Mouse (Mus musculus): ENCODE data around the gene 1700057G04Rik.

1700057G04Rik gene

DNA sequence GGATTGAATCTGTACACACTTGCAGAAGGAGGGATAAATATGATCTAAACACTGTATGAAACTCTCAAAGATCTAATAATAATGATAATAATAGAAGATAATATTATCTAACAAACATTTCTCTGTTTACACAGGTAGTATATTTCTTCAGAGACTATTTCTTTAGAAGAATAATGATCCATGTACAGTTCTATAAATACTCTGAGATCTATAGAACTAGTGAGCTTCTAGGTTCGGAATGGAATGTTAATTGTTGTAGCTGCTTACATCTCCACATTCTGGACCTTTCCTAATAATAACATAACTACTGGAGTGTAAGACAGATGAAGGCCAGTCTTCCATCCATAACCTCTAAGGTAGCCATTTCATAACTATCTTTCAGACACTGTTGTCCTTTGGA lies at the start of gene 1700057G04Rik:
Gene 1700057G04Rik (plus strand): TSS at position 301 of the 400 bp plus-strand sequence.
- DNase-seq, result no peak

DNA sequence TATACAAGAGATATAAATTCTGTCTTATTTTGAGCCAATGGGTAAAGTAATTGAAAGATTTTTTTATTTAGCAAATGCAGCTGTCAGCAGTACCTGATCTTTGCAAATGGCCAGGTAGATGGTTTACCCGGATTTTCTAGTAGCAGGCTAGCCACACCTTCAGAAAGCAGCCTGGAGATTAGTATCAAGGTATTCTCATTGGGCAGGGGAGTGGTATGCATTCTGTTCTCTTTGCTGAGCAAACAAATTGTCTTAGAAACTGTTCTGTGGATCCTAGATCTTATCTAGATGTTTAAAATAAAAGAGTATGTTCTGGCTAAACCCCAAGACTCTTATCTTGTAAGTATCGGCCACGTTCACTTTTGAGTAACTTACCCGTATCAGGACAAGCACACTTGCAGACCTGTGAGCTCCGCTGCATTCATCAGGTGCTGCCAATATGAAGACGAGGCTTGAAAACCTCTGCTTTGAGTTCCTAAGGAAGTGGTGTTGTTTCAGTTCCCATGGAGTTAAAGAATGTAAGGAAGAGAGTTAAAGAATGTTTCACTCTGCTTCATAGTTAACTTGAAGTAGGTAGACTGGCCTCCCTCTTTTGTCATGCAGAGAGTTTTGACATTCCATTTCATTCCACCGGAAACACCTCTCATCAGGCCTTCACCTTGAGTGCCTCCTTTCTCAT lies 48.6 kb upstream of the 1700057G04Rik start:
- DNase-seq, result no peak

DNA sequence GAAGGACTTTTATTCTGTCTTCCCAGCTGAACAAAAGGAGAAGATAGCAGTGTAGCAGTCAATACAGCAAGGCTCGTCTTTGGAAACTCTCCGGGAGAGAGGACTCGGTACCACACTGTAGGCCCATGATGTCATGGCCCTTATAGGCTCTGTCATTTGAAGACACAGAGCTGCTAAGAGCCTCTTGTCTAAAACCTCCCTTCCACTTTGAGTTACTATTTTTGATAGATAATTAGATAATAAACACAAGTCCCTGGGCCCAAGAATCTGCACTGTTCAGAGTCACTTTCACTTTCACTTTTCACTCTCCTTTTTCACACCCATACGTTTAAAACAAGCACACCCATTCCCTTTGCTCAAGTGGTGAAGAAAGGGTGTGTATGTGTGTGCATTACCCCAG lies 43.5 kb upstream of the 1700057G04Rik start:
- no peak for DNase-seq

DNA sequence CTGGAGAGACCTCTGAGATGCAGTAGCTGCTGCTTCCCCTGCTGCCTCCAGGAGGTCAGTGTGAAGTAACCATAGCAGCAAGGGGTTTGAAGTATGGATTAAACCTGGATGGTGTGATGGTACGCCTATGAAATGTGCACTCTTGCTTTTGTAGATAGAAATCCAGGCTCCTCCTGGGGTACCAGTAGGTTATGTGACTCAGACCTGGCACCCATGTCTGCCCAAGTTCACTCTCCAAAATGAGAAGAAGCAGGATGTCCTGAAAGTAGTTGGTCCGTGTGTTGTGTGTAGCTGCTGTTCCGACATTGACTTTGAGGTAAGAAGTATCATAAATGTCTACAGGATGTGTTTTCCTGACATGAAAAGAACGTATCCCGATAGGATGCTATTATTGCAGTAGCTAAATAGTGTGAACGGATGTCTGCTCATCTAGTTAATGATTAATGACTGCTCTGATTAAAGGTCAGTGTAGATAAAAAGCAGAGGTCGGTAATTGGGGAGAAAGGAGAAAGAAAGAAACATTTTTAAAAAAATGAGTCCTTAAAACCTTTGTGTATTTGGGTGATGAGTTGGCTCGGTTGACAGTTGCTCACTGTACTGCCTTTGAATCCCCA lies 42.5 kb upstream of the 1700057G04Rik start:
- no peak for DNase-seq

DNA sequence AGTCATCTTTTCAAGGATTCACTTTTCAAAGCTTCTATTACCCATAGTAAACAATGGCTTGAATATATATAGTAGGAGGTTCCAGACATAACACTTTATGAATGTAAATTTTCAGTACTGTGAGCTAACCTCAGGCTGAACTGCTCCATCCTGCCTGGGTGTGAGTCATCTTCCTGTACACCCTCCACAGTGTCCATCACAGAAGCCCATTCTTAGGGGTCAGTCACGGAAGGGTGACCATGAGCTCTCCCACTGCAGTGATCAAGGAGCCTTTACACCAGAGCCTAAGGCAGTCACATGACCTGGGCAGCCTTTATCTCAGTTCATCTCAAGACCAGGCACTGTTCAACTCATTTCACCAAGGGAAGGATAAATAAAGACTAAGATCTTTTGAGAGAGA lies 41.4 kb upstream of the 1700057G04Rik start:
- DNase-seq, result no peak

DNA sequence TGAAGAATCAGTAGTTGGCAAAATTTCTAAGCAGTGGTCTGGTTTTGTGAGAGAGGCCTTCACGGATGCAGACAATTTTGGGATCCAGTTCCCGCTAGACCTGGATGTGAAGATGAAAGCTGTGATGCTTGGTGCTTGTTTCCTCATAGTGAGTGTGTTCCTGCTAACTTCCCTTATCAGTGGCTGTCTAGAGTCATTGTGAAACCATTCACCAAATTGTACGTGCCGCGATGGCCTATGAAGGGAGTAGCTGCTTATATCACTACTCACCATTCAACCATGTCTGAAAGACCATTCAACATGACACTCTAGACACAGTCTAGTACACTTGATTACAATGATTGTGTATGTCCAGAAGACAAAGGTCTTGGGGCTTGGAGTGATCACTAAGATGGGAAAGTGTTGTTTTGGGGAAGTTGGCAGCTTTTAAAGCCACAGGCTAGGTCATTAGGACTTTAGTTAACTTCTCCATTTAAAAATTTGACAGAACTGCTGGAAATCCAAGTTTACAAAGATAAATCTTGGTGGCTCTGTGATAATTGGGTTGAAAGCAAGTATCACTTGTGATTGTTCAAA lies 39.3 kb upstream of the 1700057G04Rik start:
- no peak for DNase-seq

DNA sequence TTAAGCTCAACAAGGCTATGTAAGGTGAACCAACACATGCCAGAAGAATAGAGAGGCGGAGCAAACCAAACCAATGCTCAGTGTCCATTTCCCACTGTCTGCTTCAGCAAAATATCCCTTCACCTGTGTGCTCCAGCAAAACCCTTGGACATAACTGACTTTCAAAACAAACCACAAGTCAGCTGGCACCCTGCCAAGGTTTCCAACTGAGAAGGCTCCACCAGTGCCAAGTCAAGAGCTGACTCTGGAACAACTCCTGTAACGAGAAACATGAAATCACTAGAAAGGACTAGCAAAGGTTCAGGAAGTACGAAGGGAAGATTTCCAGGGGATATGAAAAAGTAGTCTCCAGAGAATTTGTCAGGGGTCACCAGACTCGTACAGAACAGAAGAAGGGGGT lies 38.2 kb upstream of the 1700057G04Rik start:
- DNase-seq, result peak; percentile 44

DNA sequence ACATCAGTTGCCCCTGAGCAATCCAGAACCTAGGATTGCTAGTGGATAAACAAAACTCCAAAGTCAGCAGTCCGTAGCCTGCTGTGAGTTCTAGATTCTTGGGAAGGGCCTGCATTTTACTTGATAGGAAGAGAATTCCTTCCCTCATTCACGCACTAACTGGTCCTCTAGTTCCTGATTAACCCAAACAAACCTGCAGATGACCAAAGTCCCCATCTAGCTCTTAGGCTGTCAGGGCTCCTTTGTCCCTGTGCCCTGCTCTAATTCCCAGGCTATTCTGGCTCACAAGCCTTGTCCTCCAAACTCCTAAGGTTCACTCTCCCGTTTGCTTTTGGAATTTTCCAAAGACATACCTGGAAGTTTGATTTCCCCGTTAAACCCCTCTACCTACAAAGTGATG lies 36.5 kb upstream of the 1700057G04Rik start:
- DNase-seq, result no peak

DNA sequence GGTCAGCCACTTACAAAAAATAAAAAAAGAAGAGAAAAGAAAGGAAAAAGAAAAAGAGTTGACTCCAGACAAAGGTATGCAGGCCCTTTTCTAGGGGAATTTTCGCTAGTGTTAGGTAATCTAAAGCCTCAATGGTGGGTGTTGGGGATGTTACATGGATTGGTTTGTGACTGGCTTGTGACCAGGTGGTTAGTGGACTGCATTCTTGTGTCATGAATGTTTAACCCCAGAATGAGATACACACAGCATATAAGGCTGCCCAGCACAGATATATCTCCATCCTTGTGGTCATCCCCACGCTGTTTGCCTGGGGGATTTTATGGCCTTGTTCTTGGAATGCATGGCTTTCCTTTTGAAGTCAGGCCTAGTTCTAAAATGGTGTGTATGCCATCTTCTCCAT lies 35.9 kb upstream of the 1700057G04Rik start:
- no peak for DNase-seq

DNA sequence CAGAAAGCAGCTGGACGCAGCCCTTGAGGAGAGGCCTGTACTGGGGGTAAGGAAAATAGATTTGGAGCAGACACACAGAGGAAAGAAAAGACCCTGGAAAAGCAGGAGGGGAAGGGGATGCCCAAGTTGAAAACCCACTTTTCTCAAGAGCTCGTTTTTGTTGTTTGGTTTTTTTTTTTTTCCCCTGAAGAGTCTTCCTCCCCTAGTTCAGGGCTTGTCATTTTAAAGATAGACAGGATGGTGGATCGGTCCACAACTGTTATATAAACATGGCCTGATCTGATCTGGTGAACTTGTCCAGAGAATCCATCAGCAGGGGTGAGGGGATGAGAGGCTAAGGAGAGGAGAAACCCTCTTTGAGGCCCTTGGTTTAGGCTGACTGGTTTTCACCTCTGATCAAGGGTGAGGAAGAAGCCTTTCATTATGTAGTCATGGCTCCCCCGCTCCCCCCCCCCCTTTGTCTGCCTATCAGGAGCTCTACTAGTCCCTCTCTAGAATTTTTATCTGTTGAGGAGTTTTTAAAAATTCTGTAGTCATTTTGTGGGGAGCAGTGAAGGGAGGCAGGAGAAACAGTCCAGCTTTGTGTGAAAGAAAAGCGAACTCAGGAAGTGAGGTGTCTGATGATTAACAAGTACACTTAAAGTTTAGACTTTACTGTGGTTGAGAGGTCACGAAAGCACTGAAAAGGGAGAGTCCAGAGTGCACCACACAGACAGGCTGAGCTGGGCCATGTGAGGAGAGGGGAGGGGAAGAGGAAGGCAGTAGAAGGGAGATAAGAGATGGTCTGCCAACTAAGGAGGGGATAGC lies 35.0 kb upstream of the 1700057G04Rik start:
- peak; percentile 43 for DNase-seq

DNA sequence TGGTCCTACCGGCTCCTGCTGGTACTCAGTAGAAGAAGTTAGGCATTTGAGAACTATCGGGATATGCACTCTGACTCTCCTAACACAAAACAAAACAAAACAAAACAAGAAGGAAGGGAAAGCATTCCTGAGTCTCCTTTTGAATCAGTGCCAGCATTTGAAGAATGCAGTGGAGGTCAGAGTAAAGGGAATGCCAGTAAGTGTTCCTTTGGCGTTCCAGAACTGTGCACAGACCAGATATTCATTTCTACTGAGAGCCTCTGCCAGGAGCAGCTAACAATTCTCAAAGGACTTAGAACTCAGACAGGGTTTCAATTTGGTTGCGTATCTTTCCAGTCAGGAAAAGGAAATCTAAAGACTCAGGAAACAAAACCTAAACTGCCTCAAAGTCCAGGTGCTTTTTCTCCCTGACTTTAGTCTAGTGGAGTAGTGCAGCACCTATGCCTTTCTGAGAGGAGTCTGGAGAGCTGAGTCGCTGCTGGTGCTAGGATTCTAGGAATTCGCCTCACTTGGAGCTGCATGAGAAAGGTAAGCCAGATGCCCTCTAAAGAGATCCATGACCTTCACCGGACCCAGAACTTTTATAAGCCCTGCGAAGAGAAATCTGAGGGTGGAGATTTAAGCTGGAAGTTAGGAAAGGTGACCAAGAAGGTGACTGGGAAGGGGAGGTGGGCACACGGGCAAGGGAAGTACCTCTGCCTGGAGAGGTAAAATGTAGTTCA lies 33.5 kb upstream of the 1700057G04Rik start, which contains the start of gene Plscr2:
Gene Plscr2 (plus strand): TSS at position 117 of the 722 bp plus-strand sequence.
- no peak for DNase-seq

DNA sequence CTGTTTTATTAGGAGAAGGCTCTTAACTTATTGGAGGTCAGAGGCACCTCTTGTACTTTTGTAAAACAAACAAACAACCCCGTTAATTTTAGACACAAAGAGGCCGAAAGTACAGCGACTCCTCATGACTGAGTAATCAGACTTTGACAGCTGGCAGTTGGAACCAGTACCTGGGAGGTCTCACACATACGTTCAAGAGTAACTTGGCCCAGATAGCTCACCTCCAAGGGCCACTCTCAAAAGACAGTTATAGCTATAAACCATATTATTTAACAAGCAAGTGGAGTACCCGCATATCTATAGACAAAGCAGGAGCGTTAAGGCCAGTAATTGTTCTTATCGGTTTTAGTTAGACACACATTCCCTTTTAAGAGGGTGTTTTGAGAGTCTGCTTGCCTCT lies 32.8 kb upstream of the 1700057G04Rik start:
- DNase-seq, result no peak

DNA sequence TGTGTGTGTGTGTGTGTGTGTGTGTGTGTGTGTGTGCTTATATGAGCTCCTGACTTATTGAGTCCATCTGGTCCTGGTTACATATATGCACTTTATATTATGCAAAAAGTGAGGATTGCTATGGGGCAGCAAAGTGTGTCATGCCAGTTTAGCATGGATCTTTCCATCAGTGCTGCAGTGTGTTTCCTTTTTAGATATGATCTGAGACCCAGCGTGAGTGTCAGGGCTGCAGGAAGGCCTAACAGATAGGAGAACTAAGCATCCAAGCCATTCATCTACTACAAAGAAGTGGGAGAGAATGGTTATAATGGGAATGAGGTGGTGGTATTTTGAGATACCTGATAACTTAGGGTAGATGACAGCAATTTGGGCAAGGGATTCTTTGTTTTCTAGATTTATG lies 29.1 kb upstream of the 1700057G04Rik start:
- no peak for DNase-seq

DNA sequence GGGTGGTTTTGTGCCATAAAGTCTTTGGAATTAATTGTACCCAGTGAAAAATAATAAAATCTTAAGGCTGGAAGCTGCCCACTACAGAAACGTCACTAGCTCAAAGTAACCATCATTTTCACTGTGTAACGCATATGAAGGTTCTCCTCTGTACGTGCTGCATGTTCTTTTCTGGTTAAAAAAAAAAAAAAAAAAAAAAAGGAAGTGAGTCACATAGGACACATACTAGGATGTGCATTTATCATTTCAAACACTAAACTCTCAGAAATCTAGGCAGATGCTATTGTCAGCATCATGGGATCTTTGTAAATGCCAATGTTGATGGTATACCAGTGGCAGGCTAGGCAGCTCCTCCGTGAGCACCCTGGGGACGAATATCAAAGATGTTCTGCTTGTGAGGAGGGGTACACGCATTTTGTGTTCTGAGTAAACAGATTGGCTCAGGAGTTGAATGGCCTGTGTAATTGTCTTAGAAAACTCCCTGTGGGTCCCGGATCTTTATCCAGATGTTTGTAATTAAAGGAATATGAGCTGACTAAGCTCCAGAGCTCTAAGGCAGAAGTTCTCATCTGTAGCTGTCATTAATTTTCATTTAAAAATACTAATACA lies 26.5 kb upstream of the 1700057G04Rik start:
- DNase-seq, result no peak

DNA sequence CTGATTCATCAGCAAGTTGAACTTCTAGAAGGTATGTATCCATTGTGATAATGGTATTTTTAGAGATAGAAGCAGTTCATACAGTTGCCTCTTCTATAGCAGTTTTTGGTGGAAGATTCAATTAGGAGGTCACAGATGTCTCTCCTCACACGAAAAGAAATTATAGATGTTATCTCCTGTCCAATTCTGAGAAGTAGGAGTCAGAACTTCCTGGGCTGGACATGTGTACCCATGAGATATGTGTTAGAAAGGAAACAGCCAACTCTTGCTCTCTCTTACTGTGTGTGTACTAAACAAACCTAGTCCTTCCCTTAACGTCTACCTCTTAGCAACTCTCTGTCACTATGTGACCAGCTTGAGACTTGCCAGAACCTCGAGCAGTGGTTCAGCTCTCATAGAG lies 19.5 kb upstream of the 1700057G04Rik start:
- DNase-seq, result no peak

DNA sequence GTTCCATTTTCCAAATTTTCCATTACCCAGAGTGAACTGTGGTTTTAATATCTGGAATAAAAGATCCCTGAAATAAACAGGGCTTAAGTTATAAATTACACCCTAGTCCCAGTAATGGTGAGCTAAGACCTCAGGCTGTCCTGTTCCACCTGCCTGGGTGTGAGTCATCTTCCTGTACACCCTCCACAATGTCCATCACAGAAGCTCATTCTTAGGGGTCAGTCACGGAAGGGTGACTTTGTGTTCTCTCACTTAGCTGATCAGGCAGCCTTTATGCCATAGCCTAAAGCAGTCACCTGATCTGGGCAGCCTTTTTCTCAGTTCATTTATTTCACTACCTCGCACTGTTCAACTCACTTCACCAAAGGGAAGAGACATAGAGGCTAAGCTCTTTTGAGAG lies 17.0 kb upstream of the 1700057G04Rik start:
- no peak for DNase-seq

DNA sequence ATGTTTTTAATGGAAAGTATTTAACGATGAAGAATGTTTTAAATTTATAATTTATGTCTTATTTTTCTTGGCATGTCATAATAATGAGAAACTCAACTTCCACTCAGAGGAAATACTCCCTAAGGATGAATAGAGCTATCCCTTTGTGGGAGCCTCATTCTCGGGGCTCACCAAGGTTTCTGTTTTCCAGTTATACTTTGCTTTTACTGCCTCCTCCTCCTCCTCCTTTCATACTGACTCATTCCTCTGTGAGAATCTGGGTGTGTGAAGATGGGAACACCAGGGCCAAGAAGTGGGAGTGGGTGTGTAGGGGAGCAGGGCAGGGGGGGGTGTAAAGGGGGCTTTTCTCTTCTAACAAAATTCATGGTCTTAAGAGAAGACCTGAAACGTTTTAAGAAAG lies 16.3 kb upstream of the 1700057G04Rik start:
- no peak for DNase-seq

DNA sequence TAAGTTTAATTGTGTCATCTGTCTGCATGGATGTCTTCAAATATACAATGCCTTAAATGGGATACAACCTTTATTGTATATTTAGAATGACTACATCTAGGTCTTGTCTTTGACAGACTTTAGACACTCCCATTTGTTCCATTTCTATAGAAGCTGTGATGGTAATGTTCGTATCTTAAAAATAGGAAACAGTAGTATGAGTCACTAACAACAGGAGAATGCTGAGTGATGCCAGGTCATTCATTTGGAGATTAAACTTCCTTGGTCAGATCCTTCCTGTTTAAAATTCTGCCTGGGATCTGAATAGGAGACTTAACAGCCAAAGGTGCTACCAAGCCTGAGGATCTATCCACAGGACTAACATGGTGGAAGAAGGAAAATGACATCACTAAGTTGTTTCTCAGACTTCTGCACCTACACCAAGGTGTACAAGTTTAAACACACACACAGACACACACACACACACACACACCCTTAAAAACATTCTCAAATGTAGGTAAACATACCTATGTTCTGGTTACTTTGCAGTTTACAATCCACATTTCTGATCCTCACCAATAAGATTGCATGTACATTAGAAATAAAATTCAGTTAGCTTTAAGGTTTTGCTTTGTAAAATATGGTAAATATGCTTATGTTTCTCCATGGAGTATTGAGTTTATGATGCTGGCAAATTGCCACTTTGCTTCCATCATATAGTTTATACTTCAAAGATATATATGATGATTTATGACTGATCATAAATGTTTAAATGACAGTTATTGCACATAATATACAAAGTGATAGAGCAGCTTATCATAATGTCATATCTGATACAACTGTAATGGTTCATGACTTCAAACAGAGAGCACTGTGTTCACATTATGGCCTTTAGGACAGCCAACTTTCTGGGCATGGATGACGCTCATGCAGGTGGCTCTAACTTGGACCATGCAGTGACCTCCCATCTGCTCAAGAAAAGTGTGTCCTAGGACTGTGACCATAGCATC lies 15.3 kb upstream of the 1700057G04Rik start:
- no peak for DNase-seq

DNA sequence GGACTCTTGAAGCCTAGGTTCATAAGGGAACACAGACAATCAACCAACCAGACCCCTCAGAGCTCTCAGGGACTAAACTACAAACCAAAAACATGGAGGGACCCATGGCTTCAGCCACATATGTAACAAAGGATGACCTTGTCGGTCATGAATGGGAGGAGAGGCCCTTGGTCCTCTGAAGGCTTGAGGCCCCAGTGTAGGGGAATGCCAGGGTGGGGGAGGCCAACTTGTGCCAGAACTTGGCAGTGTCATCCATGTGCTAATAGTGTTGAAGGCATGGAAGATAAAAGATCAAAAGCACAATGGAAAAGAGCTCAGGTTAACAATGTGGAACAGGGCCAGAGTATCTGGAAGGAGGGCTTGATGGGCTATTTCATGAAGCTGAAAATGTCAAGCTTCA lies 10.9 kb upstream of the 1700057G04Rik start:
- no peak for DNase-seq

DNA sequence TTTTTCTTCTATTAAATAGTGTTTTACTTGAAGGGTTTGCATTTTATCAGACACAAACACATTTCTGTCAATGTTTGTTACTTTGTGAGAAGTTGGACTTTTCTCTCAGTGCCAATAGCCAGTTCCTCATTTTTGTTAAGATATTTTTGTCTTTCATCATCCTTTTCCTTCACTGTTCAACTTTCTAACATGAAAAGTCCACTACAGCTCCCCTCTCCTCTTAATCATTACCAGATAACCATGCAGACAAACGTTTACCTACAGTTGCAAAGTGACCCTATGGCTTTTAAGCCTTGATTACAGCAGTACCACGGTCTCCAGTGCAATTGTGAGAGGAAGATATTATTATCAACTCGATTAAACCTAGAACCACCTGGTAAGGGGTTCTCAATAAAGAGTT lies 8.0 kb upstream of the 1700057G04Rik start:
- no peak for DNase-seq

DNA sequence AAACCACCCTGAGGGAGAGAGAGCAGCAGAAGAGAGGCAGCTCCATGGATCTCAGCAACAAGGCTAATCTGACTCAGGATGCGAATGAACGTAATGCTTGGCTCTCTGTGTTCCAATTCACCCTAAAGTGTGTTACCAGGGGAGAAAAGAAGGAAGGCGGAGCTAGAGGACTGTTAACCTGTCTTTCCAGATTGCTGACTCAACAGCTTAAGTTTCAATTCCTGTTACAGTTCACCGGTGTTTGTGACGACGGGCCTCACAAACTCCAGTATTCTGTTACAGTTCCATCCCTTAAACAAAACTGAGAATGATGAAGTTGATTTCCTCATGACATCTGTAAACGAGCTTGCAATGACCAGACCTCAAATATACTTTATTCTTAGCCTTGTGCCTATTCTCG lies 4.1 kb upstream of the 1700057G04Rik start:
- no peak for DNase-seq

Data from liver (tissue).